ENCODE assay signal across 8 mouse cellular contexts in the genomic region with DNA sequence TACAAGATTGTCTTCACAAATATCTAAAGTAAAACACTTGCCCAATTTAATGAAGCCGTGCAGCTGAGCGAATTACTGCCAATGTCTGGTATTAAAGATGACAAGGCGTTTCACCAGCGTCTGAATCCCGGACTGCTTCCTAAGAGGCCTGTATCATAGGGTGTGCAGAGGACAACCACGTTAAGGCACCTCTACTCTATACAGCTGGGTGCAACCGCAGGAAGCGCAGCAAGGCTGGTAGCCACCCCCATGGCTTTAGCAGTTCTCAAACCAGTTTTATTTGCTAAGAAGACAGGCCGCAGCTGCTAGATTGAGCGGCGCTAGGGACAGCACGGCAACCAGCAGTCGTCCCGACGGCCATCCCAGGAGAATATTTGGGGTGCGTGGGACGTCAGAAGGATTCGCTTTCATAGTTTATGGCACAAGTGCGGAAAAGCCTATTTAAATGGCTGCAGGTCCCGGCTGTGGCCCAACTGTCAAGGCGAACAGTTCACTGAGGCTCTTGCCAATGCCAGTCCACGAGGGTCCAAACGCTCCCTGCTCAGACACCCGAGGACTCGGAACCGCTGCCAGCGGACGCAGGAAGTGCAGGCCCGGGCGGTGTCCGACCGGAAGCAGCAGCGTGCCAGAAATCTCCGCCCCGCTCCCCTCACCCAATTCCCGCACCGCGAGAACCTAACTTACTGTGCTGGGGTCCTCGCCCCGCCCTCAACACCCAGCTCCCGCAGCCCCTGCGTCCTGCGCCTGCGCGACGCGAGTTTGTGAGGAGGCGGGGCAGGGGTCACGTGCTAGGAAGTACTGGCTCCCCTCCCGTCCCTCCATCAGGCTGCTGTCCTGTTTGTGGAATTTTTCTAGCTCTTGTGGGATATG. TPM values are rescaled to one million over a fixed set of nuclear protein-coding genes. Genes with fewer than 3 reads are reported as not detected.
DNase-seq lines count a peak whose midpoint lies in the region; ATAC-seq and TF ChIP-seq lines count a peak whose summit lies in the region.

A gene (minus strand): TSS at position 746 of the 870 bp plus-strand sequence.

- H3K27ac ChIP-seq in MEL (ENCODE audit: control insufficient read depth, low read depth, low read length), result peak within 1 kb of the TSS; percentile 90
- peak within 1 kb of the TSS; percentile 88 for H3K27ac ChIP-seq in cerebellum, adult 2 months (ENCODE audit: insufficient read depth, low read length)
- H3K27ac ChIP-seq in lung, embryonic 16.5 days (ENCODE audit: low read length), result peak within 1 kb of the TSS; percentile 97

- H3K9me3 ChIP-seq in MEL (replicated peaks; ENCODE audit: insufficient read depth, low read length), result no peaks in the 10 kb centered on the region
- H3K9me3 ChIP-seq in lung, embryonic 16.5 days (ENCODE audit: control insufficient read depth, low read length), result no peaks in the 10 kb centered on the region

- H3K4me3 ChIP-seq in MEL (ENCODE audit: control insufficient read depth in 1 of 2, insufficient read depth in 1 of 2, low read depth in 2 of 2, low read length in 2 of 2), result peak within 1 kb of the TSS; percentile 70 to 94
- peak within 1 kb of the TSS; percentile 82 for H3K4me3 ChIP-seq in cerebellum, adult 2 months (replicated peaks; ENCODE audit: insufficient read depth, low read depth, low read length)
- peak within 1 kb of the TSS; percentile 74 for H3K4me3 ChIP-seq in lung, embryonic 16.5 days (ENCODE audit: low read length)

- peak in 1 of 2 experiments; percentile 10; a peak in 1 of 4 replicates for TF ChIP-seq EP300 in MEL (IDR thresholded peaks at IDR 0.05; ENCODE audit: low read depth in 1 of 2, low read length in 2 of 2)

- peaks cover 21% of the 10 kb centered on the region for H3K79me2 ChIP-seq in MEL (ENCODE audit: control insufficient read depth, insufficient read depth, low read length, poor library complexity)

- peak within 1 kb of the TSS; percentile 65 for H3K4me2 ChIP-seq in lung, embryonic 16.5 days (ENCODE audit: low read depth, low read length)

- TF ChIP-seq POLR2A in MEL (IDR thresholded peaks at IDR 0.05; ENCODE audit: control insufficient read depth in 1 of 2, insufficient read depth in 1 of 2, low read depth in 1 of 2, low read length in 2 of 2, poor library complexity in 1 of 2), result peak; percentile 72 to 96; a peak in 3 of 4 replicates
- peak; percentile 54; the same call in 1 of the 2 replicates for TF ChIP-seq POLR2A in cerebellum, adult 2 months (IDR thresholded peaks at IDR 0.05; ENCODE audit: borderline replicate concordance, insufficient read depth, low read length)

- peak within 1 kb of the TSS; percentile 96 for H3K9ac ChIP-seq in MEL (ENCODE audit: control insufficient read depth, low read depth, low read length, poor library complexity, severe bottlenecking)
- peak within 1 kb of the TSS; percentile 94 for H3K9ac ChIP-seq in lung, embryonic 16.5 days (ENCODE audit: low read length)

- no peak for TF ChIP-seq RAD21 in MEL (IDR thresholded peaks at IDR 0.05; ENCODE audit: low read depth, low read length)

- no peak for TF ChIP-seq CTCF in MEL (IDR thresholded peaks at IDR 0.05 in 2 of 3, conservative IDR thresholded peaks at IDR 0.05 in 1 of 3; ENCODE audit: control insufficient read depth in 1 of 3, insufficient read depth in 1 of 3, low read depth in 2 of 3, low read length in 3 of 3, poor library complexity in 1 of 3, severe bottlenecking in 1 of 3)
- TF ChIP-seq CTCF in cerebellum, adult 2 months (IDR thresholded peaks at IDR 0.05; ENCODE audit: borderline replicate concordance, insufficient read depth, low read depth, low read length), result no peak

- peaks cover 15% of the 10 kb centered on the region in 2 experiments for H3K4me1 ChIP-seq in MEL (ENCODE audit: control insufficient read depth in 1 of 2, insufficient read depth in 2 of 2, low read length in 2 of 2)
- H3K4me1 ChIP-seq in cerebellum, adult 2 months (ENCODE audit: control insufficient read depth, insufficient read depth, low read length), result no peaks in the 10 kb centered on the region; the same call in 1 of the 2 replicates
- H3K4me1 ChIP-seq in lung, embryonic 16.5 days (replicated peaks; ENCODE audit: control insufficient read depth, insufficient read depth, low read length), result no peaks in the 10 kb centered on the region

- peak; percentile 91 to 95 for ATAC-seq in hematopoietic stem cell, adult 5-6 weeks (replicated peaks in 1 of 2; ENCODE audit: insufficient read depth in 1 of 2, low FRiP score in 2 of 2, low TSS enrichment in 1 of 2, low read depth in 1 of 2, poor library complexity in 2 of 2, severe bottlenecking in 2 of 2)
- peak; percentile 100 for ATAC-seq in lung, embryonic 16.5 days (ENCODE audit: low read depth)

- H3K27me3 ChIP-seq in MEL (ENCODE audit: control insufficient read depth in 1 of 2, insufficient read depth in 2 of 2, low read length in 2 of 2), result no peaks in the 10 kb centered on the region
- no peaks in the 10 kb centered on the region for H3K27me3 ChIP-seq in cerebellum, adult 2 months (ENCODE audit: control insufficient read depth, insufficient read depth, low read length)
- no peaks in the 10 kb centered on the region for H3K27me3 ChIP-seq in lung, embryonic 16.5 days (ENCODE audit: control insufficient read depth, insufficient read depth, low read depth, low read length)

- H3K36me3 ChIP-seq in MEL (ENCODE audit: control insufficient read depth in 1 of 2, insufficient read depth in 2 of 2, low read length in 2 of 2), result peaks cover 0 to 19% of the 10 kb centered on the region in 2 experiments; a peak in 3 of 4 replicates
- no peaks in the 10 kb centered on the region for H3K36me3 ChIP-seq in lung, embryonic 16.5 days (ENCODE audit: control insufficient read depth, insufficient read depth, low read length)

- DNase-seq in MEL (ENCODE audit: low read depth, low spot score), result peak; percentile 98
- peak; percentile 94 to 95 for DNase-seq in cerebellum, adult 2 months
- peak; percentile 98 for DNase-seq in forelimb bud, embryonic 11.5 days (ENCODE audit: low read depth, low spot score)
- DNase-seq in layer of hippocampus, adult 9-10 months (ENCODE audit: low spot score), result peak; percentile 93
- DNase-seq in ovary, postnatal 10 days (ENCODE audit: low spot score), result peak; percentile 84
- DNase-seq in thymus, postnatal 10 days (ENCODE audit: low spot score in 2 of 2), result peak; percentile 96 to 97

- under 1% methylated on average over 50 of the region's 50 CpGs for WGBS in cerebellum, adult 2 months
- under 1% methylated on average over 50 of the region's 50 CpGs for WGBS in lung, embryonic 16.5 days

TF ChIP-seq in MEL, 35 proteins besides CTCF, POLR2A, EP300 and RAD21 (continues in another document):
- TF ChIP-seq ZC3H11A (IDR thresholded peaks at IDR 0.05; ENCODE audit: low read depth, low read length) (no peak), ELF1 (IDR thresholded peaks at IDR 0.05; ENCODE audit: low read depth, low read length) (peak; percentile 87), MXI1 (IDR thresholded peaks at IDR 0.05; ENCODE audit: low read depth, low read length) (0 out of 2 replicates have a peak, but pooled peaks have one; percentile 8), BHLHE40 (IDR thresholded peaks at IDR 0.05; ENCODE audit: borderline replicate concordance, low read depth, low read length) (peak; percentile 79; the same call in 1 of the 2 replicates), MYC (IDR thresholded peaks at IDR 0.05; ENCODE audit: low read depth, low read length) (peak; percentile 79), JUND (IDR thresholded peaks at IDR 0.05; ENCODE audit: low read depth, low read length) (no peak), GATA1 (IDR thresholded peaks at IDR 0.05; ENCODE audit: low read depth, low read length) (no peak), NELFE (IDR thresholded peaks at IDR 0.05; ENCODE audit: low read depth, low read length) (peak; percentile 95), E2F4 (IDR thresholded peaks at IDR 0.05; ENCODE audit: borderline replicate concordance, low read depth, low read length) (no peak), SIN3A (IDR thresholded peaks at IDR 0.05; ENCODE audit: low read length) (no peak; the same call in 1 of the 2 replicates), CHD1 (IDR thresholded peaks at IDR 0.05; ENCODE audit: low read depth, low read length) (no peak), KAT2A (conservative IDR thresholded peaks at IDR 0.05; ENCODE audit: low read depth, low read length) (no peak; the same call in 1 of the 2 replicates), RCOR1 (IDR thresholded peaks at IDR 0.05; ENCODE audit: low read depth, low read length) (0 out of 2 replicates have a peak, but pooled peaks have one; percentile 40), ETS1 (IDR thresholded peaks at IDR 0.05; ENCODE audit: low read depth, low read length) (peak; percentile 17; the same call in 1 of the 2 replicates), MAFK (IDR thresholded peaks at IDR 0.05; ENCODE audit: borderline replicate concordance, low read depth, low read length) (no peak), CHD2 (IDR thresholded peaks at IDR 0.05; ENCODE audit: low read length) (peak; percentile 93), MAX (IDR thresholded peaks at IDR 0.05; ENCODE audit: low read length) (peak; percentile 83), POLR2AphosphoS2 (IDR thresholded peaks at IDR 0.05; ENCODE audit: low read length) (peak; percentile 70; the same call in 1 of the 2 replicates), TAL1 (IDR thresholded peaks at IDR 0.05; ENCODE audit: low read length) (no peak), UBTF (IDR thresholded peaks at IDR 0.05; ENCODE audit: borderline replicate concordance, insufficient read depth, low read depth, low read length) (no peak), ZNF384 (IDR thresholded peaks at IDR 0.05; ENCODE audit: low read depth, low read length) (no peak), NRF1 (IDR thresholded peaks at IDR 0.05; ENCODE audit: insufficient read depth, low read depth, low read length, poor library complexity, severe bottlenecking) (peak; percentile 94), SMC3 (IDR thresholded peaks at IDR 0.05; ENCODE audit: low read depth, low read length) (no peak), USF2 (IDR thresholded peaks at IDR 0.05; ENCODE audit: borderline replicate concordance in 1 of 2, insufficient read depth in 1 of 2, low read depth in 1 of 2, low read length in 2 of 2) (peak in 1 of 2 experiments; percentile 79; a peak in 2 of 4 replicates), MYB (IDR thresholded peaks at IDR 0.05; ENCODE audit: low read depth, low read length) (no peak), MEF2A (IDR thresholded peaks at IDR 0.05; ENCODE audit: extremely low read depth, insufficient replicate concordance, low read depth, low read length, poor library complexity, severe bottlenecking) (no peak)

RNA-seq across cellular contexts. Expression of the gene that starts here (rescaled TPM):
- total RNA-seq in MEL (2012; rRNA removed), result 72.1 and 82.0 TPM in 2 replicates
- 10 to 100 TPM in 1 of 2 experiments, not detected in 1; 38.3 TPM for polyA plus RNA-seq in MEL (2012; ENCODE audit: insufficient read depth in 1 of 2, insufficient read length in 2 of 2, low read depth in 1 of 2, low replicate concordance in 2 of 2, missing spikeins in 1 of 2)
- polyA plus RNA-seq in cerebellum, adult 2 months (2012; rRNA removed), result 14.9 and 16.9 TPM in 2 replicates
- 9.8 and 22.3 TPM in 2 replicates for total RNA-seq in hematopoietic stem cell, adult 5-6 weeks (2017)
- 17.8 and 18.8 TPM in 2 replicates for polyA plus RNA-seq in lung, embryonic 16.5 days (2015; fragmentation: Nextera tagmentation; extraction: Ambion mirVana)

Comparison
In these comparisons a context has a peak if more than half of its experiments do, and no peak if none do; other contexts are left out.
1. Peak in every context shown above with its lines: DNase-seq, ATAC-seq, H3K4me3 ChIP-seq and H3K27ac ChIP-seq.